ENCODE assay signal across 28 mouse cellular contexts in the genomic region with DNA sequence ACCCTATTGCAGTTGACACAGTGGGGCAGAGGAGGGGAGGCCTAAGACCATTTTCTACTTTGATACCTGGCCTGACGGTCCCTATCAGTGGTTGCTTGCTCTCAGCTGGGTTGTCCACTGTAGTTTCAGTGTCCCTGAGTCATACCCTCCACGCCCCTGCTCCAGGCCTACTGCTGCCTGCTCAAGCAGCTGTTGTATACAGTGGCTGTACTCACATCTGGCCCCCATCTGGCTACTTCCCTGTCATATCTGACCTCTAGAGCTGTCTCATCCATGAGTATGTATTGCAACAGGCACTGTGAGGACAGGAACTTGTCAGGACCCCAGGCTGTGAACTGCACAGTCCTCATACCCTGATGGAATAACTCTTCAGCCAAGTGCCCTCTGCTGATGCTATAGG. TPM values are rescaled to one million over a fixed set of nuclear protein-coding genes. Genes with fewer than 3 reads are reported as not detected.
DNase-seq lines count a peak whose midpoint lies in the region; ATAC-seq and TF ChIP-seq lines count a peak whose summit lies in the region.
"Had no signal": no experiment of that assay in that cellular context is flagged by ENCODE, and none has a peak within 500 bp of the region (broad histone marks: within the 10 kb centered on the region; RNA-seq: fewer than 3 reads in every experiment).

No protein-coding gene starts in this region.

- TF ChIP-seq CTCF in lung, postnatal 0 days (IDR thresholded peaks at IDR 0.05): no peak

- H3K27me3 ChIP-seq in lung, postnatal 0 days (replicated peaks; ENCODE audit: insufficient read depth, low read length): no peaks in the 10 kb centered on the region
- H3K27me3 ChIP-seq: CH12.LX had no signal

- H3K27ac ChIP-seq in lung, postnatal 0 days (ENCODE audit: low read length): no peak overlapping the region
- H3K27ac ChIP-seq: embryonic facial prominence, embryonic 13.5 days; embryonic facial prominence, embryonic 15.5 days; forebrain, embryonic 10.5 days; forebrain, embryonic 12.5 days had no signal

- WGBS in lung, postnatal 0 days: 64% methylated on average over 2 of the region's 2 CpGs

- no peak overlapping the region for H3K4me2 ChIP-seq in lung, postnatal 0 days (replicated peaks; ENCODE audit: low read depth, low read length)
- H3K4me2 ChIP-seq: embryonic facial prominence, embryonic 13.5 days; embryonic facial prominence, embryonic 15.5 days; forebrain, embryonic 12.5 days had no signal

- no peaks in the 10 kb centered on the region for H3K4me1 ChIP-seq in lung, postnatal 0 days (ENCODE audit: insufficient read depth, low read depth, low read length)
- H3K4me1 ChIP-seq: embryonic facial prominence, embryonic 15.5 days; forebrain, embryonic 10.5 days; forebrain, embryonic 12.5 days had no signal

- no peak overlapping the region for H3K4me3 ChIP-seq in lung, postnatal 0 days (ENCODE audit: low read depth, low read length)
- H3K4me3 ChIP-seq: embryonic facial prominence, embryonic 13.5 days; embryonic facial prominence, embryonic 15.5 days; erythroblast, embryonic 14.5 days; forebrain, embryonic 10.5 days; forebrain, embryonic 12.5 days had no signal

- ATAC-seq in lung, postnatal 0 days: peak; percentile 50
- 0 out of 2 replicates have a peak, but pooled peaks have one; percentile 22 for ATAC-seq in megakaryocyte-erythroid progenitor cell, adult 5-6 weeks (replicated peaks; ENCODE audit: low FRiP score, low TSS enrichment, poor library complexity, severe bottlenecking)
- no peak for ATAC-seq in megakaryocyte, adult 5-6 weeks (ENCODE audit: poor library complexity, severe bottlenecking)
- ATAC-seq: CD4-positive, CD25-positive, alpha-beta regulatory T cell, adult 4 months; forebrain, embryonic 14.5 days; forebrain, embryonic 16.5 days had no signal

- DNase-seq in lung, postnatal 0 days (ENCODE audit: low spot score): no peak
- DNase-seq in lung, postnatal 10 days: no peak
- peak; percentile 37 for DNase-seq in NIH3T3 (ENCODE audit: low read depth)
- DNase-seq in gastrocnemius, adult 8-10 months (ENCODE audit: low spot score in 2 of 2): no peak
- DNase-seq in yolk sac, embryonic 10.5 days (ENCODE audit: low spot score): no peak
- DNase-seq: adrenal gland, adult 2 months; adrenal gland, postnatal 10 days; adrenal gland, postnatal 25 days; B cell, adult 2 months; cerebellum, adult 11 months; cerebellum, adult 18-20 months; cerebellum, adult 8-10 months; cerebellum, adult 9-11 months; cerebellum, postnatal 14 days; cerebellum, postnatal 36 days; embryo, embryonic 11 days had no signal

- H3K9me3 ChIP-seq in lung, postnatal 0 days (ENCODE audit: low read length): no peaks in the 10 kb centered on the region
- H3K9me3 ChIP-seq: embryonic facial prominence, embryonic 13.5 days; embryonic facial prominence, embryonic 15.5 days; forebrain, embryonic 10.5 days; forebrain, embryonic 12.5 days had no signal

- no peak overlapping the region for H3K9ac ChIP-seq in lung, postnatal 0 days (replicated peaks; ENCODE audit: low read depth)
- H3K9ac ChIP-seq: embryonic facial prominence, embryonic 13.5 days; embryonic facial prominence, embryonic 15.5 days; forebrain, embryonic 12.5 days had no signal

- no peaks in the 10 kb centered on the region for H3K36me3 ChIP-seq in lung, postnatal 0 days (ENCODE audit: insufficient read depth, low read length)
- H3K36me3 ChIP-seq: embryonic facial prominence, embryonic 13.5 days; embryonic facial prominence, embryonic 15.5 days; forebrain, embryonic 10.5 days; forebrain, embryonic 12.5 days; G1E had no signal

- no peak for TF ChIP-seq EP300 in lung, postnatal 0 days (IDR thresholded peaks at IDR 0.05)

RNA-seq across cellular contexts. Expression of a gene that starts 14.3 kb away (rescaled TPM):
- 161 and 195 TPM in 2 replicates for polyA plus RNA-seq in lung, postnatal 0 days (2015; fragmentation: Nextera tagmentation; extraction: Ambion mirVana)
- total RNA-seq in megakaryocyte-erythroid progenitor cell, adult 5-6 weeks (2014; fragmentation: Nextera tagmentation): not detected in 2 replicates
- total RNA-seq in megakaryocyte-erythroid progenitor cell, adult 5-6 weeks (2017): 3.1 TPM in 1 of 2 replicates, not detected in the other
- total RNA-seq in gastrocnemius, adult 8-10 months (2022): 10 to 100 TPM; 19.7 to 42.4 (median 25.2) TPM
- total RNA-seq in megakaryocyte, adult 5-6 weeks (2015): not detected in 2 replicates
- not detected in 2 replicates for total RNA-seq in megakaryocyte, adult 5-6 weeks (2017)
- total RNA-seq: CH12.LX had no signal
- polyA plus RNA-seq: CD4-positive, CD25-positive, alpha-beta regulatory T cell, adult 4 months; erythroblast, embryonic 14.5 days; G1E had no signal

RNA-seq across cellular contexts. Expression of a gene that starts 42.4 kb away (rescaled TPM):
- polyA plus RNA-seq in lung, postnatal 0 days (2015; fragmentation: Nextera tagmentation; extraction: Ambion mirVana): 7.6 and 9.4 TPM in 2 replicates
- 0.42 and 1.4 TPM in 2 replicates for total RNA-seq in megakaryocyte-erythroid progenitor cell, adult 5-6 weeks (2014; fragmentation: Nextera tagmentation)
- total RNA-seq in megakaryocyte-erythroid progenitor cell, adult 5-6 weeks (2017): 3.6 and 4.6 TPM in 2 replicates
- total RNA-seq in gastrocnemius, adult 8-10 months (2022): under 1 TPM; 0.13 to 0.60 (median 0.23) TPM
- 37.9 and 43.7 TPM in 2 replicates for total RNA-seq in megakaryocyte, adult 5-6 weeks (2015)
- 32.1 and 39.6 TPM in 2 replicates for total RNA-seq in megakaryocyte, adult 5-6 weeks (2017)
- total RNA-seq: CH12.LX had no signal
- polyA plus RNA-seq: G1E had no signal

Comparison
In these comparisons a context has a peak if more than half of its experiments do, and no peak if none do; other contexts are left out.
1. RNA of a gene that starts 14.3 kb away (total RNA-seq): 19.7 to 42.4 TPM in gastrocnemius, adult 8-10 months; 3.1 TPM in megakaryocyte-erythroid progenitor cell, adult 5-6 weeks and not detected in megakaryocyte, adult 5-6 weeks; every median in the first group is over 4 times any median in the second.
2. RNA of a gene that starts 42.4 kb away (total RNA-seq): 32.1 to 43.7 TPM in megakaryocyte, adult 5-6 weeks; 0.42 to 4.6 TPM in megakaryocyte-erythroid progenitor cell, adult 5-6 weeks and 0.13 to 0.60 TPM in gastrocnemius, adult 8-10 months; every median in the first group is over 4 times any median in the second.